Mouse (Mus musculus) left cerebral cortex, postnatal 14 days (tissue): ENCODE data around the gene Fgfr3. TPM values are rescaled to one million over a fixed set of nuclear protein-coding genes. Genes with fewer than 3 reads are reported as not detected.

ENCODE experiments used
- DNase-seq, 2 experiments: peaks; one replicate each; pipeline ENCODE4 v3.0.0; 2021 to 2022; ENCODE audit warnings: low spot score in 2 of 2, mixed read lengths in 1 of 2
- intact Hi-C: fragments of 180-260 bp; cut with DNase I; formaldehyde crosslinking; loops from one replicate; pipeline ENCODE4 v1.15.1; 2025
- total RNA-seq, 2 experiments: library from RNA; stranded (reverse); gene quantifications; 2 replicates each; pipeline ENCODE4 v1.2.3; 2021

Fgfr3 gene
- total RNA-seq, 2 experiments from 2014 or later, result 109 to 111 TPM

- DNase-seq, result no peak
- intact Hi-C loops, result no loop called here
Measured at GRCm38 (mm10) chr5:33722266-33723018, 968 bp downstream of the Fgfr3 start.

- DNase-seq, result no peak
- intact Hi-C loops, result no loop called here
Measured at GRCm38 (mm10) chr5:33723019-33723640, 1.7 kb downstream of the Fgfr3 start.

- no peak for DNase-seq
- intact Hi-C loops, result no loop called here
Measured at GRCm38 (mm10) chr5:33723641-33724465, 2.4 kb downstream of the Fgfr3 start.

- peak; percentile 51 to 71 for DNase-seq
- intact Hi-C loops, result no loop called here
Measured at GRCm38 (mm10) chr5:33726081-33726647, 4.7 kb downstream of the Fgfr3 start.

GRCm38 (mm10) chr5:33726891-33727290 lies 5.4 kb downstream of the Fgfr3 start:
- intact Hi-C loops, result no loop called here
- DNase-seq, result no peak

GRCm38 (mm10) chr5:33728841-33729240 lies 7.4 kb downstream of the Fgfr3 start:
- DNase-seq, result no peak
- intact Hi-C loops, result no loop called here

- intact Hi-C loops, result no loop called here
- no peak for DNase-seq
Measured at GRCm38 (mm10) chr5:33730516-33730915, 9.0 kb downstream of the Fgfr3 start.

- no peak for DNase-seq
Measured at GRCm38 (mm10) chr5:33731051-33731450, 9.6 kb downstream of the Fgfr3 start.

GRCm38 (mm10) chr5:33733837-33734236 lies 12.4 kb downstream of the Fgfr3 start:
- intact Hi-C loops, result no loop called here
- no peak for DNase-seq

More at GRCm38 (mm10) chr5:33731051-33731450, 9.6 kb downstream of the Fgfr3 start:
- intact Hi-C loops, result no loop called here

GRCm38 (mm10) chr5:33735412-33736092 lies 14.1 kb downstream of the Fgfr3 start:
- no peak for DNase-seq
- intact Hi-C loops, result loop anchor here (5.0 kb wide), 1 partner anchor 53 kb away; no protein-coding TSS in a partner anchor

GRCm38 (mm10) chr5:33736230-33736629 lies 14.8 kb downstream of the Fgfr3 start:
- intact Hi-C loops, result loop anchor here (5.0 kb wide), 1 partner anchor 54 kb away; no protein-coding TSS in a partner anchor
- DNase-seq, result no peak

- intact Hi-C loops, result loop anchor here (5.0 kb wide), 1 partner anchor 56 kb away; no protein-coding TSS in a partner anchor
- peak; percentile 76 to 84 for DNase-seq
Measured at GRCm38 (mm10) chr5:33737903-33738321, 16.4 kb downstream of the Fgfr3 start.

GRCm38 (mm10) chr5:33738341-33738740 lies 16.9 kb downstream of the Fgfr3 start:
- no peak for DNase-seq
- intact Hi-C loops, result loop anchor here (5.0 kb wide), 1 partner anchor 56 kb away; no protein-coding TSS in a partner anchor

- intact Hi-C loops, result no loop called here
- no peak for DNase-seq
Measured at GRCm38 (mm10) chr5:33740548-33740947, 19.1 kb downstream of the Fgfr3 start.

- intact Hi-C loops, result no loop called here
- no peak for DNase-seq
Measured at GRCm38 (mm10) chr5:33743481-33743880, 22.0 kb downstream of the Fgfr3 start.

- DNase-seq, result no peak
- intact Hi-C loops, result no loop called here
Measured at GRCm38 (mm10) chr5:33777195-33777594, 55.7 kb downstream of the Fgfr3 start.

GRCm38 (mm10) chr5:33781964-33782344 lies 60.5 kb downstream of the Fgfr3 start:
- no peak for DNase-seq
- intact Hi-C loops, result loop anchor here (5.0 kb wide), 1 partner anchor 40 kb away; the partner anchor contains the start of gene Nsd2

GRCm38 (mm10) chr5:33782345-33782998 lies 61.0 kb downstream of the Fgfr3 start, which contains the start of gene Letm1:
Gene Letm1 (minus strand): TSS chr5:33782817.
- peak; percentile 96 for DNase-seq
- intact Hi-C loops, result loop anchor here (5.0 kb wide), 1 partner anchor 40 kb away; the partner anchor contains the start of gene Nsd2
